Mouse (Mus musculus) ES-E14 (cell line): Measurements from ENCODE around the gene Spsb1.

ENCODE experiments used
- CHD2 ChIP-seq: IDR thresholded peaks from 2 replicates; pipeline ENCODE4 v1.6.1; 2014; ENCODE audit warnings: mild to moderate bottlenecking, low read depth, low read length, inconsistent platforms
- HCFC1 ChIP-seq: IDR thresholded peaks from 2 replicates; pipeline ENCODE4 v1.6.1; 2012; ENCODE audit warnings: low read length, inconsistent platforms, borderline replicate concordance; ENCODE audit not compliant: insufficient read depth
- MAFK ChIP-seq: IDR thresholded peaks from 2 replicates; pipeline ENCODE4 v1.6.1; 2014; ENCODE audit warnings: mild to moderate bottlenecking, low read depth, low read length, inconsistent platforms; ENCODE audit not compliant: insufficient read depth
- ZNF384 ChIP-seq: IDR thresholded peaks from 2 replicates; pipeline ENCODE4 v1.6.1; 2012; ENCODE audit warnings: low read depth, low read length, inconsistent platforms

- TF ChIP-seq HCFC1 (no peak), MAFK (no peak), CHD2 (no peak), ZNF384 (no peak)
Observed at GRCm38 (mm10) chr4:149922121-149922718, 32.6 kb downstream of the Spsb1 start.
